In genomic region chr3:56181991-56182370, GRCm38 (mm10) we compare ENCODE assay signal across 8 mouse cellular contexts. TPM values are rescaled to one million over a fixed set of nuclear protein-coding genes. Genes with fewer than 3 reads are reported as not detected.
DNase-seq lines count a peak whose midpoint lies in the region; ATAC-seq and TF ChIP-seq lines count a peak whose summit lies in the region.

No protein-coding gene starts in this region.

- 2% methylated on average over 4 of the region's 4 CpGs for WGBS in hindbrain, embryonic 16.5 days

- peak; percentile 2; the same call in 1 of the 2 replicates for ATAC-seq in hindbrain, embryonic 16.5 days

- peaks cover 5% of the 10 kb centered on the region for H3K4me1 ChIP-seq in hindbrain, embryonic 16.5 days (ENCODE audit: control insufficient read depth, insufficient read depth, low read depth, low read length)

- TF ChIP-seq POLR2A in myocyte (IDR thresholded peaks at IDR 0.05; ENCODE audit: insufficient read length, low read depth) = no peak

- peak overlapping the region; percentile 90 for H3K4me3 ChIP-seq in layer of hippocampus, adult 2 months
- H3K4me3 ChIP-seq in hindbrain, embryonic 16.5 days (ENCODE audit: low read length) = peak overlapping the region; percentile 84
- peak overlapping the region; percentile 35 for H3K4me3 ChIP-seq in myocyte

- no peaks in the 10 kb centered on the region for H3K27me3 ChIP-seq in hindbrain, embryonic 16.5 days (replicated peaks; ENCODE audit: control insufficient read depth, insufficient read depth, low read length)
- no peaks in the 10 kb centered on the region for H3K27me3 ChIP-seq in myocyte (ENCODE audit: control insufficient read depth, insufficient read depth, insufficient read length)

- no peaks in the 10 kb centered on the region for H3K9me3 ChIP-seq in hindbrain, embryonic 16.5 days (ENCODE audit: control insufficient read depth, low read length)

- peak overlapping the region; percentile 69 for H3ac ChIP-seq in myocyte (ENCODE audit: control insufficient read depth, insufficient read length)

- no peaks in the 10 kb centered on the region for H3K36me3 ChIP-seq in hindbrain, embryonic 16.5 days (ENCODE audit: control insufficient read depth, insufficient read depth, low read length)
- H3K36me3 ChIP-seq in myocyte (ENCODE audit: control insufficient read depth, insufficient read depth) = no peaks in the 10 kb centered on the region

- H3K9ac ChIP-seq in hindbrain, embryonic 16.5 days (ENCODE audit: low read depth, low read length) = peak overlapping the region; percentile 100

- peak overlapping the region; percentile 97 for H3K27ac ChIP-seq in layer of hippocampus, adult 2 months
- H3K27ac ChIP-seq in hindbrain, embryonic 16.5 days (ENCODE audit: low read depth, low read length) = peak overlapping the region; percentile 96

- TF ChIP-seq CTCF in layer of hippocampus, adult 2 months (conservative IDR thresholded peaks at IDR 0.05) = no peak

- DNase-seq in layer of hippocampus, adult 2 months (ENCODE audit: low spot score in 2 of 2) = no peak
- DNase-seq in layer of hippocampus, adult 11-12 months (ENCODE audit: low spot score) = no peak
- peak; percentile 8 for DNase-seq in embryo, embryonic 11 days
- no peak for DNase-seq in gastrocnemius, adult 8-10 months (ENCODE audit: low spot score in 2 of 2)
- no peak for DNase-seq in left cerebral cortex, adult 18-20 months (ENCODE audit: low spot score in 2 of 2)
- no peak for DNase-seq in cerebellum, adult 11 months

- peak overlapping the region; percentile 75 for H3K4me2 ChIP-seq in hindbrain, embryonic 16.5 days (ENCODE audit: low read length)
- H3K4me2 ChIP-seq in myocyte (ENCODE audit: low read depth) = peak overlapping the region; percentile 77

- peaks cover 6% of the 10 kb centered on the region for H3K79me2 ChIP-seq in myocyte (ENCODE audit: control insufficient read depth, insufficient read depth)

TF ChIP-seq in myocyte, 11 proteins besides CTCF, POLR2A, EP300 and RAD21:
- TF ChIP-seq MAX (IDR thresholded peaks at IDR 0.05; ENCODE audit: low read depth) (no peak), MYOG (IDR thresholded peaks at IDR 0.05; ENCODE audit: control insufficient read depth in 1 of 3, insufficient read depth in 1 of 3, insufficient read length in 2 of 3, low read depth in 2 of 3) (no peak), USF1 (IDR thresholded peaks at IDR 0.05; ENCODE audit: low read depth) (no peak), E2F4 (IDR thresholded peaks at IDR 0.05; ENCODE audit: insufficient read depth) (no peak), CEBPB (IDR thresholded peaks at IDR 0.05; ENCODE audit: insufficient read depth, poor library complexity, severe bottlenecking) (no peak), REST (IDR thresholded peaks at IDR 0.05; ENCODE audit: insufficient read depth, insufficient read length) (no peak), SRF (IDR thresholded peaks at IDR 0.05; ENCODE audit: control insufficient read depth, insufficient read length, low read depth) (no peak), TCF12 (IDR thresholded peaks at IDR 0.05; ENCODE audit: insufficient read depth, poor library complexity, severe bottlenecking) (no peak), POLR2AphosphoS2 (IDR thresholded peaks at IDR 0.05; ENCODE audit: insufficient read length, low read depth) (no peak), TCF3 (IDR thresholded peaks at IDR 0.05; ENCODE audit: insufficient read length, low read depth) (no peak), MYOD1 (IDR thresholded peaks at IDR 0.05; ENCODE audit: control insufficient read depth in 1 of 3, insufficient read length in 2 of 3, low read depth in 2 of 3) (no peak)

RNA-seq across cellular contexts. Expression of gene Nbea, which starts 1.5 kb away (rescaled TPM):
- 100 to 1,000 TPM; 221 to 230 TPM for total RNA-seq in layer of hippocampus, adult 2 months (2021)
- 54.2 and 57.2 TPM in 2 replicates for polyA plus RNA-seq in hindbrain, embryonic 16.5 days (2015; fragmentation: Nextera tagmentation; extraction: Ambion mirVana)
- polyA plus RNA-seq in myocyte (2012; fragmentation: generic; extraction: Trizol) = 3.6 TPM
- total RNA-seq in gastrocnemius, adult 8-10 months (2022) = 1 to 10 TPM; 4.8 to 5.8 (median 5.2) TPM
- total RNA-seq in left cerebral cortex, adult 18-20 months (2021) = 100 to 1,000 TPM; 152 to 163 TPM

Comparison
In these comparisons a context has a peak if more than half of its experiments do, and no peak if none do; other contexts are left out.
1. H3K4me3 ChIP-seq: peak in every context shown above with its lines; median percentile 90 in layer of hippocampus, adult 2 months; 84 in hindbrain, embryonic 16.5 days; 35 in myocyte.
2. RNA of gene Nbea, which starts 1.5 kb away (total RNA-seq): 221 to 230 TPM in layer of hippocampus, adult 2 months and 152 to 163 TPM in left cerebral cortex, adult 18-20 months; 4.8 to 5.8 TPM in gastrocnemius, adult 8-10 months; every median in the first group is over 10 times any median in the second.